Mouse (Mus musculus): Measurements from ENCODE around the gene Lrp5.

The Lrp5 gene

DNA sequence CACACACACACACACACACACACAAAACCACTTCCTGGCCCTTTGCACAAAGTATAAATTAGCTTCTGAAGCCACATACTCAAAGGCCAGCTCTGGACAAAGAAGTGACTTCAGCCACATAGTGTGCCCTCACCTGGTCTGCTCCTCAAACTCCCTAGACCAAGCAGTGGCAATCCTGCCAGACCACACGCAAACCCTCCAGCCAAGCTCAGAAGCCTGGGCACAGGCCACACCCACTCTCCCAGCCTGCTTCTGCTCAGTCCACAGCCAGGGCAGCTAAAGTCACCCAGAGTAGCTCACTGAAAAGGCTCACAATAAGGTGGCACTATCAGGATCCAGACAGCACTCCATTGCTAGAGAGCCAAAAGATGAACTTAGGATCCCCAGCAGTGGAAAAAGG lies 30.2 kb downstream of the Lrp5 start:
- no peak for DNase-seq (ENCODE audit: low spot score in 2 of 2)

GRCm38 (mm10) chr19:3654940-3655339 lies 31.4 kb downstream of the Lrp5 start:
- no peak for DNase-seq (ENCODE audit: low spot score in 2 of 2)

GRCm38 (mm10) chr19:3654058-3654457 lies 32.3 kb downstream of the Lrp5 start:
- DNase-seq (ENCODE audit: low spot score in 2 of 2): no peak

GRCm38 (mm10) chr19:3653508-3653907 lies 32.9 kb downstream of the Lrp5 start:
- DNase-seq (ENCODE audit: low spot score in 2 of 2): no peak

DNA sequence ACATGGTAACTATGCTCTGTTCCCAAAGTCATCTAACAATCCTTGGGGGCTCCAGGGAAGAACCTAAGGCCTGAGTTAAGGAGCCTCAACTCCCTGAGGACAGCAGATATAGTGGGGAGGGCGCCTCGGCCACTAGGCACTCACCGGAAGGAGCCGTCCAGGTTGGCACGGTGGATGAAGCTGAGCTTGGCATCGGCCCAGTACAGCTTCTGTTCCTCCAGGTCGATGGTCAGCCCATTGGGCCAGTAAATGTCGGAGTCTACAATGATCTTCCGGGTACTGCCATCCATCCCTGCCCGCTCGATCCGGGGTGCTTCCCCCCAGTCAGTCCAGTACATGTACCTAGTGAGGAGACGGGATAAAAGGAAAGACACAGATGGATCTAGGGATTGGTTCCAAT lies 34.4 kb downstream of the Lrp5 start:
- no peak for DNase-seq (ENCODE audit: low spot score in 2 of 2)

DNA sequence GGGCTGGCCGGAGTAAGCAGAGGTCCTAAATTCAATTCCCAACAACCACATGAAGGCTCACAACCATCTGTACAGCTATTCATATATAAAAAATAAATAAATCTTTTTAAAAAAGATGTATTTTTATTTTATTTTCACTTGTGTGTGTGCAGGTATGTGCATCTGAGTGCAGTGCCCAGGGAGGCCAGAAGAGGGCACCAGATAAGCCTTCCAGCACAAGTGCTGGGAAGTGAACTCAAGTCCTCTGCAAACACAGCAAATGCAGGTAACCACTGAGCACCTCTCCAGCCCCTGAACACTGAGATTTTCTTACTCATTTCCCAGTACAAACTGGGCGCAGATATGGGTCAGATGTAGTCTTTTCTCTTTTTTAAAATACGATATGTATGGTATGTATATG lies 35.1 kb downstream of the Lrp5 start:
- DNase-seq (ENCODE audit: low spot score in 2 of 2): no peak

- DNase-seq (ENCODE audit: low spot score in 2 of 2): no peak
Measured at GRCm38 (mm10) chr19:3650448-3650847, 35.9 kb downstream of the Lrp5 start.

DNA sequence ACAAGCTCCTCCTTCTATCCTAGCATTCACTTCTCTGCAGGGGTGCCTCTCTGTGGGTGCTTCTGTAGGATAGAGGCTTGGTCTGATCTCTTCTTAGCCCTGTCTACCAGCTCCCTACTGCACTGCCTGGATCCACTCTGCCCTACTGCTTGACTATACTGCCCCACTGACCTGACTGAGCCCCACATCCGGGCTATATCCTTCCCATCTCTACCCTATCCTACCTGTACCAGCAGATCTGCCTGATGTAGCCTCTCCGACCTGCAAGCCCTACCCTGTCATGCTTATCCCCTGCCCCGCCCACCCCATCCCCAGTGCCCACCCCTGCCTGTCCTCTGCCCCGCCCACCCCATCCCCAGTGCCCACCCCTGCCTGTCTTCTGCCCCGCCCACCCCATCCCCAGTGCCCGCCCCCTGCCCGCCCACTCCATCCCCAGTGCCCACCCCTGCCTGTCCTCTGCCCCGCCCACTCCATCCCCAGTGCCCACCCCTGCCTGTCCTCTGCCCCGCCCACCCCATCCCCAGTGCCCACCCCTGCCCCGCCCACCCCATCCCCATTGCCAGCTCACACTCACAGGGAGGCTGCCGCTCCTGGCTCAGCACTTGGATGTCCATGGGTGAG lies 37.4 kb downstream of the Lrp5 start:
- DNase-seq (ENCODE audit: low spot score in 2 of 2): no peak

- no peak for DNase-seq (ENCODE audit: low spot score in 2 of 2)
Measured at GRCm38 (mm10) chr19:3647999-3648398, 38.4 kb downstream of the Lrp5 start.

DNA sequence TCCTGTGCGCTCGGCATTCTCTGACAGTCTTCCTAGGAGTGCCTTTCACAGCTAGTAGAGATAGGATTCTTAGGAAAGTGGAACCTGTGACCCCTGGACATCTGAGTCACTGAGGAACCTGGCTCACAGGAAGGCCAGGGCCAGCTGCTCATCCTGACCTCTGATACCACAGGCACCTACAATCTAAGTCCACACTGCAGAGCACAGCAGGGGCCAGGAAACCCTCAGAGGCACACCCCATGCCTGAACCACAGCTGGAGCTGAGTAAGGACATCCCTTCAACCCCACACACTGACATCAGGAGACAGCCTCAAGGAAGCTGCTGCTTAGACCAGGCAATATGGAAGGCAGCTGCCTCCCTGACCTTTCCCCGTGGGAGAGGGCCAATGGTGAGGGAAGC lies 40.6 kb downstream of the Lrp5 start:
- no peak for DNase-seq (ENCODE audit: low spot score in 2 of 2)

- no peak for DNase-seq (ENCODE audit: low spot score in 2 of 2)
Measured at GRCm38 (mm10) chr19:3645318-3645717, 41.0 kb downstream of the Lrp5 start.

- DNase-seq (ENCODE audit: low spot score in 2 of 2): no peak
Measured at GRCm38 (mm10) chr19:3639561-3639960, 46.8 kb downstream of the Lrp5 start.

DNA sequence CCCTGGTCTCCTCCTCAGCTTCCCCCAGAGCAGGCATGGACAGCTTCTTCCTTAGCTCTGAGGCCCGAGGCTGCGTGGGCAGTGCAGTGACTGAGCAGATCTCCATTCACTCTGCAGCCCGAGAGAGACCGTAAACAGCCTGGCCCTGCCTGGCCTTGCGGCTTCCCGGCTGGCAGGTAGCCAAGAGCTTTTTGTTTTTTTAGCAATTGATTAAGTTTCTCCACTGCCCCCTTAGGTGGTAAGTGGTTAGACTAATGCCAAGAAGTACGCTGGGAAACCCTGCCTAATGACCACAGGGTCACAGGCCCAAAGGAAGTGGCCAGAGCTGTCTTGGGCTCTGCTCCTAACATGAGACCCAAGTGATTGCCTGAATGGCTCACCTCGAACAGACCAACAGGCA lies 47.7 kb downstream of the Lrp5 start:
- DNase-seq (ENCODE audit: low spot score in 2 of 2): peak; percentile 51 to 60

GRCm38 (mm10) chr19:3632018-3632417 lies 54.3 kb downstream of the Lrp5 start:
- no peak for DNase-seq (ENCODE audit: low spot score in 2 of 2)

GRCm38 (mm10) chr19:3631431-3631830 lies 54.9 kb downstream of the Lrp5 start:
- DNase-seq (ENCODE audit: low spot score in 2 of 2): no peak

- DNase-seq (ENCODE audit: low spot score in 2 of 2): no peak
Measured at GRCm38 (mm10) chr19:3630486-3630885, 55.9 kb downstream of the Lrp5 start.

DNA sequence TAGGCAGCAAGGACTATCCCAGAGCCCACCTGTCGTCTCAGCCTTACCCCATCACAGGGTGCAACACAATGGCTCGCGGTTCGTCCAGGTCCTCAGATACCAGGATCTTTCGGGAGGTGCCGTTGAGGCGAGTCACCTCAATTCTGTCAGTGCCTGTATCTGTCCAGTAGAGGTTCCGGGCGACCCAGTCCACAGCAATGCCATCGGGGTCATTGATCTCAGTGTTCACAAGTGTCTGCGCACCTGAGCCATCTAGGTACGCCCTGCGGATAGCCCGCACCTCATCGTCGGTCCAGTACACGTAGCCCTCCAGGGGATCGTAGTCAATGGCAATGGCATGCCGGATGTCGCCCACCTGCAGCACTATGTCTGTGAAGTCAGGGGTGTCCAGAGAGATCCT lies 56.3 kb downstream of the Lrp5 start:
- DNase-seq (ENCODE audit: low spot score in 2 of 2): no peak

- no peak for DNase-seq (ENCODE audit: low spot score in 2 of 2)
Measured at GRCm38 (mm10) chr19:3628223-3628622, 58.1 kb downstream of the Lrp5 start.

DNA sequence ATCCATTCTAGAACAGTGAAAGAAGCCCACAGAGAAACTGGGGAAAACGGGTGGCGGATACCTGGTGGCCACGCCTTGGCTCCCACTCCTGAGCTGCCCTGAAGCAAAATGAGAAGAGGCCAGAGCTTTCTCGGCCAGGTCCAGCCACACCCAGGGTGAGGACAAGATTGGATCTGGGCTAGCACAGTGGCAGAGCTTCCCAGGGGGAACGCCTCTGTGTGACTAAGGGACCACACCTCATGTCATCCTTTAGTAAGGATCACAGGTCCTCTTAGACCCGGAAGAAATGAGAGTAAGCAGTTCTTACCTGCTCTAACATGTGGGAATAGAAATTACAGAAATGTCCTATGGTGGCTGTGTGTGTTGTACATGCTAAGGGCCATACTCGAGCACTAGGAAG lies 61.3 kb downstream of the Lrp5 start:
- DNase-seq (ENCODE audit: low spot score in 2 of 2): no peak

- peak in 1 of 2 experiments; percentile 52 for DNase-seq (ENCODE audit: low spot score in 2 of 2)
Measured at GRCm38 (mm10) chr19:3623824-3624223, 62.5 kb downstream of the Lrp5 start.

GRCm38 (mm10) chr19:3623294-3623693 lies 63.1 kb downstream of the Lrp5 start:
- DNase-seq (ENCODE audit: low spot score in 2 of 2): no peak

DNA sequence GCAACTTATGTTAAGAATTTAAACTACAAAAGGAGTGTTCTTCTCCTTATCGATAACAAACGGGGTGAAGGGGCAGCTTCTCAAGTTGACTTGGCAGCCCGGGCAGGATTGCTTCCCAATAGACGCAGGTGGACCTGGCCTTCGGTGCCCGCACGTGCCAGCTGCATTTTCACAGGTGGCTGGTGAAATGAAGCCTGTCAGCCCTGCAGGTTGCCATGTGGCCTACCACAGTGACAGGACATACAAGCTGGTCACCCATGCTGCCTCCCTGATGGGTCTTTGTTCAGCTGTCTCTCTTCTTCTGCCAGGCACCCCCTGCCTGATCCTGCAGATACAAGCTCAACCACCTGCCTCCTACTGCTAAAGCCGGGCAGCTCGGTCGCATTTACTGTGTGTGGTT lies 65.5 kb downstream of the Lrp5 start:
- no peak for DNase-seq (ENCODE audit: low spot score in 2 of 2)

DNA sequence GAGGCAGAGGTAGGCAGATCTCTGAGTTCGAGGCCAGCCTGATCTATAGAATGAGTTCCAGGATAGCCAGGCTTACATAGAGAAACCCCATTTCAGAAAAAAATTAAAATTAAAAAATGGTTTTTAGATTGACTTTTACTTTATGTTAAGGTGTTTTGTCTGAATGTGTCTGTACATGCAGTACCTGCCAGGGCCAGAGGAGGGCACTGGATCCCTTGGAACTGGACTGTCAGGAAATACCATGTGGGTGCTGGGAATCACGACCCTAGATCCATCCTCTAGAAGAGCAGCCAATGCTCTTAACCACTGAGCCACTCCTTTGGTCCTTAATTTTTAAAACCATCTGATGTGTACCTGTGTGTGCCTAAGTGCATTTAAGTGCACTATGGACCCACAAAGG lies 67.0 kb downstream of the Lrp5 start:
- DNase-seq (ENCODE audit: low spot score in 2 of 2): no peak

- no peak for DNase-seq (ENCODE audit: low spot score in 2 of 2)
Measured at GRCm38 (mm10) chr19:3613991-3614390, 72.4 kb downstream of the Lrp5 start.

Data from right cerebral cortex, postnatal 10 days (tissue).